Mouse (Mus musculus) olfactory bulb, adult 2 months (tissue): ENCODE measurements around the gene Chmp2a.

Experiments
- CTCF ChIP-seq: fragments of 200-500 bp; IDR thresholded peaks from 2 replicates; pipeline ENCODE4 v1.5.1; 2012; ENCODE audit warnings: low read depth, mild to moderate bottlenecking, low read length, moderate library complexity; ENCODE audit not compliant: insufficient read depth
- POLR2A ChIP-seq: fragments of 200-500 bp; IDR thresholded peaks from 2 replicates; pipeline ENCODE4 v1.6.1; 2012; ENCODE audit warnings: mild to moderate bottlenecking, low read depth, low read length, moderate library complexity; ENCODE audit not compliant: insufficient read depth

GRCm38 (mm10) chr7:13031069-13031468 is 3.5 kb downstream of the Chmp2a start:
- no peak for TF ChIP-seq POLR2A
- no peak for TF ChIP-seq CTCF
